Mouse (Mus musculus) adipocyte (in vitro differentiated cells): ENCODE data around the gene Sypl.

Source experiments
- DNase-seq: peaks from one replicate; pipeline ENCODE4 v3.0.0-alpha.2; 2016; ENCODE audit warnings: low spot score

The Sypl gene

GRCm38 (mm10) chr12:32953596-32954215 lies at the start of gene Sypl:
TSS of gene Sypl (plus strand) at chr12:32953891.
- DNase-seq = peak; percentile 99

- peak; percentile 13 for DNase-seq
Observed at GRCm38 (mm10) chr12:32909686-32910085, 44.0 kb upstream of the Sypl start.

DNA sequence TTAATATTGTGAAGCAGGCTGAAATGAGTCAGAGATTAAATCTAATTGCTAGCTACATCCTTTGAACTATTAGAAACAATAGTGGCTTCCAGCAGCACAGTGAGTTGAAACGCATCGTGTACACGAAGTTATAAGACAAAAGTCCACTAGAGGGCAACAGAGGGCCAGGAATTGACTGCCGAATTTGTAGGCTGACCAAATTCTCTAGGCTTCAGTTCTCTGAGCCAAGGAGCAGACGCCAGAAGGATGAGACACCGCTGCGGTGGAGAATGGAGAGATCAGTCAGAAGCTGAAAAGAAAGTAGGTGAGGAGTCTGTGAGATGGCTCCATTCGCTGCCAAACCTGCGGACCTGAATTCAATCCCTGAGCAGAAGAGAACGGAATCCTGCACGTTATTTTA lies 43.6 kb upstream of the Sypl start:
- peak; percentile 95 for DNase-seq

DNA sequence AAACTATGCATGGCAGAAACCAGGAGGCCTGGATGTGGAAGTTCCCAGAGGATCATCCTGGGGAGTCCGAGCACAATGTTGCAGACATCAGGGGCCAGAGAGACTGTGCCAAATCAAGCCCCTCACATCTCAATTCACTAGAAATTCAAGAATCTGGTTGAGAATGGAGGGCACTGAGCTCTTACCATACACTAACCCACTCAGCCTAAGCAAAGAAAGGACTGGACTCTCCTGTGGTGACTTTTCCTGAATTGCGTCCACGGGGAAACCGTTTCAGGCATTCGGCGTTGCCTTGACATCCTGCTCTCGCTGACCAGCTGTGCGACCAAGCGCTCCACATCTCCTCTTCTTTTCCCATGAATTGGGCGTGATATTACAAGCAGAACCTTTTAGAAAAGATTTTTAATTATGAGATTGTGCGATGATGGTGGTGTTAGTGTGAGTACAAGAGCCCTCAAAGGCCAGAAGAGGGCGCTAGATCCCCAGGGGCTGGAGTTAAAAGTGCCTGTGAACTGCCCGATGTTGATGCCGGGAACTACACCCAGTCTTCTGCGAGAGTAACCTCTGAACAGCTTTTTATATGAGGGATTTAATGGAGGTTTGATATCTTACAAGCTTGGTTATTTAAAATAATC lies 43.0 kb upstream of the Sypl start:
- DNase-seq = peak; percentile 46

GRCm38 (mm10) chr12:32911569-32911968 lies 42.1 kb upstream of the Sypl start:
- DNase-seq = no peak

GRCm38 (mm10) chr12:32912772-32913171 lies 40.9 kb upstream of the Sypl start:
- DNase-seq = no peak

- no peak for DNase-seq
Observed at GRCm38 (mm10) chr12:32918683-32919082, 35.0 kb upstream of the Sypl start.

- peak; percentile 78 for DNase-seq
Observed at GRCm38 (mm10) chr12:32919091-32919490, 34.6 kb upstream of the Sypl start.

GRCm38 (mm10) chr12:32919527-32919926 lies 34.2 kb upstream of the Sypl start:
- DNase-seq = no peak

DNA sequence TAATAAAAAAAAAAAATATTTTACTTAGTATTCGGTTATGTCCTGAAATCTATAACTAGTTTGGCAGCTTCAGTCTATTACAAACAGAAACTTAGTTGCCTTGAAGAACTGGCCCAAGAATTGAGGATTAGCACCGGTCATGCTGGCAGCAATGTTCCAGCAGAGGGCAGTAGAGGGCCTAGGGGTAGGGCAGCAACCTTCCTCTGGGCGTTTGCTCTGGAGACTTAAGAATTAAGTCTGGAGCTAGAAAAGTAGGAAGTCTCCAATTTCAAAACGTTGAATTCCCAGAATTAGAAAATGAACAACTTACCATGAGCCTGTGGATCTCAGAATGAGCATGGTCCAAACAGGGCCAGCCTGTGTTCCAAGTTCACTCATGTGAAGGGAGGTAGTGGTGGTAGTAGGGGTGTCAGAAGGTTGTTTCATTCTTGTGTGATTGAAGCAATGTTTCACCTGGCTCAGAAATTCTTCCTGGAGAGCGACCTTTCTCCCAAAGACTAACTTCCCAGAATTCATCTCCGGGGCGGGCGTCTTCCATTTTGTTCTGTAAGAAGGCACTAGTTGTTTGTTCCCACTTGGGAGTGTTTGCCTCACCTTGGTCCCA lies 33.4 kb upstream of the Sypl start:
- peak; percentile 91 for DNase-seq

GRCm38 (mm10) chr12:32921071-32921470 lies 32.6 kb upstream of the Sypl start:
- peak; percentile 53 for DNase-seq

- no peak for DNase-seq
Observed at GRCm38 (mm10) chr12:32921532-32922131, 32.1 kb upstream of the Sypl start.

GRCm38 (mm10) chr12:32924245-32924644 lies 29.4 kb upstream of the Sypl start:
- no peak for DNase-seq

DNA sequence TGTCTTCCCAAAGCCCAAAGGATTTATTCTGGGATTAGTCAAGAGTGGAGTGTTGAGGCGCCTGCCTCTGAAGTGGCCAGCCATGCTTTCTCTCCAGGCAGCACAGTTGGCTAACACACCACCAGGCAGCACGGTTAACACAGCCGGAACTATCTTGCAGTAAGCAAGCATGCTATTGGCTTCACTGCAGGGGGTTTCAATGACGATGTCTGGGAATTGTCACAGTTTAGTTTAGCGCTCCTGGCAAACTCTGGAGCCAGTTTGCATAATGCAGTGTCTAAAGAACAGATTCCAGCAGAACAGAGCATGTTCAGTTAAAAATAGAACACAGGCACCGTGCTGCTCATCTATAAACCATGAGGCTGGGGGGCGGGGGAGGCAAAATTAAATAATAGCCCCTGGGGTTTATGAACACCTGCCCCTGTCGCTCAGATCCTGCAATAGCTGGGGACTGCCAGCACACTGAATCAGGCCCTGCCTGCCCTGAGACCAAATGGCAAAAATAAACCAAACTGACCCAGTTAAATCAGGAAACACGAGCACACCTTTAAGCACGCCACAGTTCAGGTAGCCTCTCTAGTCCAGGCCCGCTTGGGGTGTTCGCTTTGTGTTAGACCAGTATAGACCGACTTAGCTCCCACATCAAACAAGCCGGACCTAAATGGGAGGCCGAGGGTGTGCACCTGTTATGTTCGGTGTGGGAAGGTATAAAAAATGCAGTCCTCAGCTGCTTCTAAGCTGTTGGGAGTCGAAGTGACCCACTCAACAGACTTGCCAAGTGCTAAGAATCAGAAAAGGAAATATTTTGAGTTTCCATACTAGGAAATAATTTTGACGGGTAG lies 27.1 kb upstream of the Sypl start:
- DNase-seq = peak; percentile 47

DNA sequence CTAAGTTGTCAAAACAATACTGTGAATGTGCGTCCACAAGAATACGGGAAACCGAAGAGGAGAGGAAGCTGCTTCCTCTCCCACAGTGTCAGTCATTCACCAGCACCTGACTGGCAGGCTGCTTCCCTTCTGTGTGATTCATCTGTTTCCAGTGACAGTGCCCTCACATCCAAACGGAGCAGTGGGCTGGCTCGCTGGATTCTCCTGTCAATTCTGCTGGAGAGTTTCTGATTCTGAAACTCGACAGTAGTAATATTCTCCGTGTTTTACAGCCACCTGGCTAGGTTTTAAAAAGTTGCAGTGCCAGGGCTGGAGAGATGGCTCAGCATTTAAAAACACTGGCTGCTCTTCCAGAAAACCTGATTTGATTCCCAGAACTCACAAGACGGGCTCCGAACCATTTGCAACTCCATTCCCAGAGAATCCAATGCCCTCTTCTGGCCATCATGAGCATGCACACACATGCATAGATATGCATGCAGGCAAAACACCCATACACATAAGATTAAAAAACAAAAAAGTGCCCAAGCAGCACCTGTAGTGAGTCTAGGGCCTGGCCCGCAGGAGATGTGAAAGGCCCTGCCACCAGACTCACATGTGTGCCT lies 26.4 kb upstream of the Sypl start:
- no peak for DNase-seq

DNA sequence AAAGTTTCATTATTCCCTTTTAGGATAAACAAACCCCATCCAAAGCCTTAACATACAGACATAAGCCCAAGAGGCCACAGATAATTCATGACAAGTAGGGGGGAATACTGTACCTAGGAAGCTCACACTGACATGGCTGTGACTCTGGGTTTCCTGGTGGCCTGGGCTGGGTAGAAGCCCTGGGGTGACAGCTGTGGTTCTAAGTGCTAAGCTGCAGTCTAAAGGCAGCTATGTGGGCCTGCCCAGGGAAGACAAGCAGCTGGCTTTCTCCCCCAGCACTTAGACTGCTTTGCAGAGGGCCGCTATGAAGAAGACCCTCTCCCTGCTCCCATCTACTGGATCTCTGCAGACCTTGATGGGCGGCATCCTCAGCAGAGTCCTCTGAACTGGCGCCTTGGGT lies 25.5 kb upstream of the Sypl start:
- DNase-seq = no peak

DNA sequence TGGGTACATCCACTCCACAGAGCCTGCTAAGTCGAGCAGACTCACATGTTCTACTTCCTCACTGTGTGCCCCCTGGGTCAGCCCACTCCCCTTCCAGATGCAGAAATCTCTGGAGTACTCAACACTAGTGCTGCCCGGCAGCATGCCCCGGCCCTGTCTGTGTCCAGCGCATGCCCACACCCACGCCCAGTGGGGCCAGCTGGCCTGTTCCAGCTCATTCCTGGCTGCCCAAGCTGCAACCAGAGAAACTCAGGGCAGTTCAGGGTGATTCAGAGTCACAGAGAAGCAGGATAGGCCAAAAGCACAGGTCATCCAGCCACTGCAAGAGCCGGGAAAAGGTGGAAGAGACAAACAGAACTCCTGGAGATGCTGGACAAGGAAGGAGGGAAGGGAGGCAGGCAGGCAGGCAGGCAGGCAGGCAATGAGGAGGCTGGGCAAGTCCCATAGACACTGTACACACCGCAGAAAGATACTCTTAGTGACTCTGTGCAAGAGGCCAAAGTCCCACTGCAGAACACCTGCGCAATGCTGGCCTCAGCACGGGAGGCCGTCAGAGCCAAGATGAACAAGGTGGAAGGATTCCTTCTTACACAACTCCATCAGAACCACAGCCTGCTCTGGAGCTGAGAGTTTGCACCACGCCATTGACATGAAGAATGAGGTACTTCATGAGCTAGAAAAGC lies 23.7 kb upstream of the Sypl start:
- DNase-seq = no peak

GRCm38 (mm10) chr12:32930566-32930965 lies 23.1 kb upstream of the Sypl start:
- DNase-seq = no peak

DNA sequence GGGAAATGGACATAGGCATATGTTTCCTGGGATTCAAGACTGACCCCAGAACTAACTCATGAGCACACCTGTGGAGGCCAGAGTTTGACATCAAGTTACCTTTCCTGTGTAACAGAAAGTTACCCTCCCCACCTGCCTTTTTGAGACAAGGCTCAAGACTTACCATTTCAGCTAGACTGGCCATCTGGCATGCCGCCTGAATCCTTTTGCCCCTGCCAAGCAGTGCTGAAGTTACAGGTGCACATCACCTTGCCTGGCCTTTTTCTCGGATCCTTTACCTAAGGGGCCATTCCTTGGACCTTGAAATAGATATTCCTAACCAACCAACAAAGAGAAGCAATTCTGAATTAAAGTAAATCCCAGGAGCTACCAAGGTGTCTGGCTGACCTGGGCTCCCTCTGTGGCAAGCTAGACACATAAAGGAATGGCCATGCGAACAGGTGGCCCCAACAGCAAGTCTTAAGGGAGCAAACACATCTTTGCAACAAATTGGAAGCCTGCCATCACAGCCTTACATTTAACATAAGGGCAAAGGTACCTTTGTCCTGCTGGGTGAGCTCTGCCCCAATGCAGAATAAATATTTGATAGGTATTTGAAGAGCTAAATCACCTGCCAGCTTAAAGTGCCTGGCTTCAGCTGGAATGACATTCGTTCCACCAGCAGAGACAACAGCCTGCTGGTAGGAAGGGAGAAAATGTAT lies 17.3 kb upstream of the Sypl start:
- no peak for DNase-seq

- DNase-seq = no peak
Observed at GRCm38 (mm10) chr12:32941141-32941540, 12.6 kb upstream of the Sypl start.

DNA sequence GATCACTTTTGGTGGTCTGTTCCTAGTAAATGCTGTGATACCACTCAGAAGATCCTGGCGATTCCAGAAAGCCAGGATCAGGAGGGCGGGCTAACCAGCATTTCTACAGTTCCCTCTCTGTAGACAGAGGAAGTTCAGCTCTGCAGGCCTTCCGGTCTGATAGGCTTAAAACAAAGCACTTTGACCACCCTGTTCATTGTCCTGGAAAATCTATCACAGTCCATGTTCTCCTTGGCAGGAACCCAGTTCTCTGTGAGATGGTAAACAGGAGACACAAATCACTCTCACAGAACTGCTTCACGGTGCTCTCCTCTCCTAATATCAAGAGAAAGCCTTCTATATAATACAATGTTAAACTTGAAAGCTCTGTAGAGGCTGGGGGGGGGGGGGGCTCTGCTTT lies 10.3 kb upstream of the Sypl start:
- peak; percentile 58 for DNase-seq
